In genomic region chr19:46527632-46528528, GRCm38 (mm10) we compare ENCODE assay signal across 8 mouse cellular contexts. TPM values are rescaled to one million over a fixed set of nuclear protein-coding genes. Genes with fewer than 3 reads are reported as not detected.
DNase-seq lines count a peak whose midpoint lies in the region; ATAC-seq lines count a peak whose summit lies in the region.

No protein-coding gene starts in this region.

- peaks cover 71% of the 10 kb centered on the region for H3K4me1 ChIP-seq in erythroblast, embryonic 14.5 days (ENCODE audit: control insufficient read depth)
- peaks cover 100% of the 10 kb centered on the region for H3K4me1 ChIP-seq in hindbrain, embryonic 10.5 days (replicated peaks)
- peaks cover 76% of the 10 kb centered on the region for H3K4me1 ChIP-seq in liver, embryonic 15.5 days (replicated peaks)

- H3K9ac ChIP-seq in liver, embryonic 15.5 days: peak overlapping the region; percentile 31; the same call in 1 of the 2 replicates

- H3K9me3 ChIP-seq in erythroblast, embryonic 14.5 days (ENCODE audit: control insufficient read depth, low read length): no peaks in the 10 kb centered on the region
- no peaks in the 10 kb centered on the region for H3K9me3 ChIP-seq in hindbrain, embryonic 10.5 days
- no peaks in the 10 kb centered on the region for H3K9me3 ChIP-seq in liver, embryonic 15.5 days (replicated peaks)

- no peak for ATAC-seq in erythroblast, adult 5-6 weeks (replicated peaks; ENCODE audit: low FRiP score, poor library complexity, severe bottlenecking)
- ATAC-seq in liver, embryonic 15.5 days (ENCODE audit: insufficient read depth): no peak

- 4% methylated on average over 17 of the region's 17 CpGs for WGBS in hindbrain, embryonic 10.5 days
- 33% methylated on average over 17 of the region's 17 CpGs for WGBS in liver, embryonic 15.5 days (ENCODE audit: insufficient replicate concordance)

- peak overlapping the region; percentile 67 for H3K4me2 ChIP-seq in liver, embryonic 15.5 days

- H3K36me3 ChIP-seq in erythroblast, embryonic 14.5 days (ENCODE audit: control insufficient read depth): no peaks in the 10 kb centered on the region
- H3K36me3 ChIP-seq in hindbrain, embryonic 10.5 days: no peaks in the 10 kb centered on the region
- H3K36me3 ChIP-seq in liver, embryonic 15.5 days (replicated peaks): no peaks in the 10 kb centered on the region

- peaks cover 77% of the 10 kb centered on the region for H3K27me3 ChIP-seq in erythroblast, embryonic 14.5 days (ENCODE audit: control insufficient read depth)
- H3K27me3 ChIP-seq in hindbrain, embryonic 10.5 days (ENCODE audit: insufficient read depth, poor library complexity, severe bottlenecking): no peaks in the 10 kb centered on the region
- peaks cover 65% of the 10 kb centered on the region for H3K27me3 ChIP-seq in liver, embryonic 15.5 days

- H3K4me3 ChIP-seq in erythroblast, embryonic 14.5 days (replicated peaks): peak overlapping the region; percentile 58
- H3K4me3 ChIP-seq in hindbrain, embryonic 10.5 days: peak overlapping the region; percentile 44
- peak overlapping the region; percentile 42 for H3K4me3 ChIP-seq in liver, embryonic 15.5 days (replicated peaks)

- peak; percentile 60 for DNase-seq in ES-CJ7 (ENCODE audit: low read depth, low spot score)
- DNase-seq in hindbrain, embryonic 10.5 days (ENCODE audit: low spot score): peak; percentile 23
- peak; percentile 54 to 61 for DNase-seq in thymus, postnatal 36 days
- DNase-seq in left cerebral cortex, adult 18-20 months (ENCODE audit: low spot score in 2 of 2): no peak
- no peak for DNase-seq in natural killer cell, adult 2 months (ENCODE audit: low spot score in 2 of 2)

- H3K27ac ChIP-seq in hindbrain, embryonic 10.5 days: peak overlapping the region; percentile 92
- H3K27ac ChIP-seq in liver, embryonic 15.5 days (replicated peaks): no peak overlapping the region

RNA-seq across cellular contexts. Expression of gene Trim8, which starts 26.4 kb away (rescaled TPM):
- polyA plus RNA-seq in erythroblast, embryonic 14.5 days (2012): 4.2 and 5.2 TPM in 2 replicates
- 5.4 and 6.1 TPM in 2 replicates for total RNA-seq in erythroblast, adult 5-6 weeks (2015; ENCODE audit: low replicate concordance)
- 2.0 and 6.4 TPM in 2 replicates for total RNA-seq in erythroblast, adult 5-6 weeks (2017; ENCODE audit: low replicate concordance)
- polyA plus RNA-seq in hindbrain, embryonic 10.5 days (2016; fragmentation: Nextera tagmentation; extraction: Ambion mirVana): 26.5 and 30.0 TPM in 2 replicates
- 8.8 and 10.9 TPM in 2 replicates for polyA plus RNA-seq in liver, embryonic 15.5 days (2015; fragmentation: Nextera tagmentation; extraction: Ambion mirVana)
- 100 to 1,000 TPM; 119 to 120 TPM for total RNA-seq in left cerebral cortex, adult 18-20 months (2021)

RNA-seq across cellular contexts. Expression of gene Arl3, which starts 45.1 kb away (rescaled TPM):
- polyA plus RNA-seq in erythroblast, embryonic 14.5 days (2012): 1.5 and 3.1 TPM in 2 replicates
- total RNA-seq in erythroblast, adult 5-6 weeks (2015; ENCODE audit: low replicate concordance): 4.2 and 5.9 TPM in 2 replicates
- total RNA-seq in erythroblast, adult 5-6 weeks (2017; ENCODE audit: low replicate concordance): 3.2 and 4.2 TPM in 2 replicates
- 203 and 209 TPM in 2 replicates for polyA plus RNA-seq in hindbrain, embryonic 10.5 days (2016; fragmentation: Nextera tagmentation; extraction: Ambion mirVana)
- polyA plus RNA-seq in liver, embryonic 15.5 days (2015; fragmentation: Nextera tagmentation; extraction: Ambion mirVana): 22.9 and 25.4 TPM in 2 replicates
- total RNA-seq in left cerebral cortex, adult 18-20 months (2021): 100 to 1,000 TPM; 122 to 128 TPM

RNA-seq across cellular contexts. Expression of gene Sfxn2, which starts 45.3 kb away (rescaled TPM):
- 0.02 and 0.06 TPM in 2 replicates for polyA plus RNA-seq in erythroblast, embryonic 14.5 days (2012)
- total RNA-seq in erythroblast, adult 5-6 weeks (2015; ENCODE audit: low replicate concordance): 1.9 TPM in 2 replicates
- 2.9 and 3.9 TPM in 2 replicates for total RNA-seq in erythroblast, adult 5-6 weeks (2017; ENCODE audit: low replicate concordance)
- polyA plus RNA-seq in hindbrain, embryonic 10.5 days (2016; fragmentation: Nextera tagmentation; extraction: Ambion mirVana): 12.9 and 17.9 TPM in 2 replicates
- polyA plus RNA-seq in liver, embryonic 15.5 days (2015; fragmentation: Nextera tagmentation; extraction: Ambion mirVana): 28.6 and 33.4 TPM in 2 replicates
- total RNA-seq in left cerebral cortex, adult 18-20 months (2021): 1 to 10 TPM; 3.5 to 5.6 TPM

Comparison
In these comparisons a context has a peak if more than half of its experiments do, and no peak if none do; other contexts are left out.
1. DNase-seq: peak in ES-CJ7 (single experiment), hindbrain, embryonic 10.5 days (single experiment) and thymus, postnatal 36 days (2 of 2); none in left cerebral cortex, adult 18-20 months (0 of 2) and natural killer cell, adult 2 months (0 of 2).
2. RNA of gene Sfxn2, which starts 45.3 kb away (polyA plus RNA-seq): 28.6 to 33.4 TPM in liver, embryonic 15.5 days and 12.9 to 17.9 TPM in hindbrain, embryonic 10.5 days; 0.02 to 0.06 TPM in erythroblast, embryonic 14.5 days; every median in the first group is over 10 times any median in the second.
3. Peak in every context shown above with its lines, with median percentiles within 50 percentile points of each other: H3K4me3 ChIP-seq.